Mouse (Mus musculus) adrenal gland, adult 10 weeks (tissue): Measurements from ENCODE around the gene L3mbtl1. TPM values are rescaled to one million over a fixed set of nuclear protein-coding genes. Genes with fewer than 3 reads are reported as not detected.

Source experiments
- polyA plus RNA-seq: library from polyadenylated mRNA; stranded (reverse); fragments of 350-450 nt; fragmentation: Illumina TruSeq; extraction: RNeasy Lipid Tissue Mini Kit (QIAGEN cat#74804); gene quantifications from one replicate; pipeline ENCODE4 v1.2.3, GENCODE M21; 2014; ENCODE audit warnings: low read depth, low replicate concordance

The L3mbtl1 gene
- not detected for polyA plus RNA-seq

DNA sequence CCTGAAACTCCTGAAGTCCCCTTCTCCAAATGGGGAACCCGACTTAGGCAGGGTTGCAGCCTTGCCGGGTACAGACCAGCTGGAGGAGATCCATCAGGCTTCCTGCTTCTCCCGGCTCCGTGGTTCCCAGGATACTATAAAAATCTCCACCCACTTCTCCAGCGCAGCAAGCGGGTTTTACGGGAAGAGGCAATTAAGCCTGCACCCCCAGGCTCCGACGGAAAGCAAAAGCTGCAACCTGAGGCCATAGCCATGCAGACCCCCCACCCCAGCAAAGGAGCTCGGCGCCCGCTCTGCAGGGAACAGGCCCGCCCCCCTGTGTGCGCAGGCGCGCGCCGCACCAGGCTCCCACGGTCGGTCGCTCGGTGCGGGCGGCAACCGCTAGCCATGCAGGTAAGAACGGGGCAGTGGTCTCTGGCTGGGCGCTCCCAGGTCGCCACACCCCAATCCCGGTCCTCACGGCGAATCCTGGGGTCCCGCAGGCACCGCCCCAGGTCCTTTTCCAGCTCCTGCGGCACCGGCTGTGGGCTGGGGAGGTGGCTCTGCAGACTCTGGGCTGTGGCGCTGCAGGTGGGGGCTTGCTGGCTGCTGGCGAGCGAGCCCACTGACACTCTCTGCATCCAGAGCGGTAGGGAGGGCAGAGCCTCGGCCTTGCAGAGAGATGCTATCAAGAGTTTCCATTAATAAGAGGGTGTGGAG, at the start of gene L3mbtl1:
L3mbtl1 (plus strand) TSS at position 325 of the 699 bp plus-strand sequence.

DNA sequence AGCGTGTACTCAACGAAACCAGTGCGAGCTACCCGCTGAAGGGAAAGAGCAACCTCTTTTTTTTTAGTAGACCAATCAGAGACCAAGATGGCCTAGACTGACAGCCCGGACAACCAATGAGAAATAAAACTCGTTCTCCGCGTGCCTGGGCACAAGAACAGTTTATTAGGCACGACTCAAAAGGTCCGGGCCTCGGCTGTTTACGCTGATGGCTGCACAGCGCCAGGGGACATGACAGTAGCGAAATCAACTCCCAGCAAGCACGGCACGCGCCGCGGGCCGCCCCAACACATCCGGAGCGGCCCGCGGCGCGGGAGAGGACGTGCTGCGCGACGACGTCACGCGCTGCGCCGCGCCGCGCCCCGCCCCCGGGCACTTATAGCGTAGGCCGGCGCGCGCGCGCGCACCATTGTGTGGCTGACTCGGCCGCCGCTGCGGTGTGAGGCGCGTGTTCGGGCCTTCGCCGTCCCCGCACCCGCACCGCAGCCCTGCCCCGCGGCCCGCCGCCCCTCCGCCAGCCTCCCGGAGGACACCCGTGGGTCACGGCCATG, 12.1 kb upstream of the L3mbtl1 start, which contains the start of gene Srsf6:
Srsf6 (plus strand) TSS at position 406 of the 551 bp plus-strand sequence.

DNA sequence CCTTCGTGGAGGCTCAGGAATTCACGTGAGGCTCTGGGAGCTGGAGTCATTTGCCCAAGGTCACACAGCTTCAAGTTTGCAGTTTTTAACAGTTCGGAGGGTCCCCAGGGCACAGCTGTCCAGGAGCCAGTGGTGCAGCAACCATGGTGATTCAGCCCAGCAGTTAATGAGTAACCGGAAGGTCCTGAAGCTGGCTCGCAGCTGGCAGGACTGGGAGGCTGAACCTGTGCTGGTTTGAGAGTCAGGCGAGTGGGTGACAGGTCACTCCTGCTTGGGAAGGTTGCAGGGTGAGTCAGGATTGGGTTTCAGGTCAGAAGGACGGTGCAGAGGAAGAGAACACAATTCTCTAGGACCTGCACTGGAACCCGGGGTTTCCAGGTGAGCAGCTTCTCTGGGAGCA, 43.9 kb downstream of the L3mbtl1 start, which contains the start of gene Sgk2:
Sgk2 (plus strand) TSS at position 113 of the 400 bp plus-strand sequence.

DNA sequence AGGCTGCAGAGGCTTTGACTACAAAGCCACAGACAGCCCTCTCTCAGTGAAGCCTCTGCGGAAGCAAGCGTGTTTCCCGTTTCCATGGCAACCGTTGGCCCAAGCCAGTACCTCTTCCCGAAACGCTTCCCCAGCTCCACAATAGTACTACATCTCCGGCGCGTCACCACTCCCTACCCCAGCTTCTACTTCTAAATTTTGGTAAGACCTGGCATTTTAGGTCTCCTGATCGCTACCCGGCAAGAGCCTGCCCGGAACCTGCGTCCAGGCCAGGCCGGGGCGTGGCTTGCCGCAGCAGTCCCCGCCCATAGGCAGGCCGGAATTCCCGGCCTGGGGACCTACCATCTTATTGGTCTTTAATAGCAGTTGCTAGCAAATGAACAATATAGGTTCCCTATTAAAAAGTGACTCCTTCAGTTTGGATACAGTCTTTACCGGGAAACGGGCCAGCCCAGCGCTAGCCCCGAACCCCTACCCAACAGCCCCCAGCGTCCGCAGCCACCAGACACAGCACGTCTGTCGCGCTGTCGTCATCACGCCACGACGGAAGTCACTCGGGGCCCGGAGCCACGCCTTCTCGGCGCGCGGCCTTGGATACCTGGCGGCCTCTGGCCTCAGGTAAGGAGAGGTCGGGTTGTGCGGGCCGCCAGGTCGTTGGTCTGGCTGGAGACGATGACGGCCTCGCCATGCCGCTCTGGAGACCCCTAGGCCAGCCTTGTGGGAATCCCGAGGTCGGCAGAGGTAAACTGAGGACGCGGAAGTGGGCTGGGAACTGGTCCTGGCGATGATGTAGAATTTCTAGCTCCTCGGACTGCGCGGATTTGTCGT, 73.9 kb downstream of the L3mbtl1 start, which contains the start of gene Ift52:
Ift52 (plus strand) TSS at position 439 of the 828 bp plus-strand sequence.

Other genes starting within 250 kb of the L3mbtl1 start
- 253 TPM for gene Srsf6, start 11.9 kb upstream of the L3mbtl1 start, polyA plus RNA-seq
- gene Sgk2, start 43.9 kb downstream of the L3mbtl1 start, polyA plus RNA-seq, result 1.2 TPM
- gene Ift52, start 73.9 kb downstream of the L3mbtl1 start, polyA plus RNA-seq, result 187 TPM
- not detected for gene Mybl2, start 111.2 kb downstream of the L3mbtl1 start, polyA plus RNA-seq
- not detected for gene Gtsf1l, start 144.4 kb downstream of the L3mbtl1 start, polyA plus RNA-seq